Mouse (Mus musculus): ENCODE measurements around the gene Rnf130.
"Not testable (repeated sequence)": the region's sequence is repeated elsewhere in the genome, so short reads cannot be mapped to it uniquely, and the experiment has no call there.

Gene Rnf130

DNA sequence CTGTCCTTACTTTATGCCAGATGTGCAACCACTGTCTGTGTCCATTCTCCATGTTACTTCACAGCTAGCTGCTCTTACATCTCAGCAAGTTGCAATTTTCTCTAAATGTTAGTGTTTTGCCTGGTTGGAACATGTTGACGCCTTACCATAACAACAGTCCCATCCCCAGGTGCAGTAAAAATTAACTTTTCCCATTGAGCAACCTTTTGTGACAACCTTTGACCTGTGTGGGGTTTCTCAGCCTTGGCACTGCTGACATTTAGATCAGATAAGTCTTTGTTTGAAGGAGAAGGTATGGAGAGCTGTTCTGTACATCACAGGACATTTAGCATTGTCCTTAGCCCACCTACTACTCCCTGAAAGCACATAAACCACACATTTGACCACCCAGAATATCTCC, 64.7 kb downstream of the Rnf130 start:
- DNase-seq (ENCODE audit: low spot score) = no peak

DNA sequence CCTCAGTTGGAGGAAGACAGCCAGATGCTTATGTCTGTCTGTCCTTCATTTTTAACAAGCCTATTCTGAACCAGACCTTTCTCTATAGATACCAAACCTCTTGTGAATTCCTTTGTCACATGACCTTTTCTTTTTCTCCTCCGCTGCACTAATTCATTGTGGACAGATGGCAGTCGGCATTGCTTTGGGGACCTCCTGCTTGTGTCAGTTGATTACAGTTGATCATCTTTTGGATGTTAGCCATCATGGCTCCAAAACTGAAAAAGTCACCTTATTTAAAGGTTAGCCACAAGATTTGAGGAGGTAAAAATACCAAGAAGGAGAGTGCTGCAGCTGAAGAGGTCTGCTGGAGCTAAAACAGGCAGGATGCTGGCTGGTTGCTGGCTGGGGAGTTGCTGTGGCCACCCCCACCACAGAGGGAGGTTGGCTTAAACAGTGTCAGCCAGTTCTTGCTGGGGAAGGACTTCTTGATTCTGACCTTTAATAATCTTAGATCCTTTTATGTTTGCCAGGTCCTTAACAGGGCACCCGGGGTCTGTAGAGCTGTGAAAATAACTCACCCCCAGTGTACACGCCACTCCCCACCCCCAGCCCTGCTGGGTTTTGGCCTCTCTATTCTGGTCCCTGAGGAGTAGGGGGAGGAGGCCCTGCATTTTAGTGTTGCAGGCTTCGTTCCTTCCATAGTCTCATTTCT, 66.0 kb downstream of the Rnf130 start:
- DNase-seq (ENCODE audit: low spot score) = no peak

DNA sequence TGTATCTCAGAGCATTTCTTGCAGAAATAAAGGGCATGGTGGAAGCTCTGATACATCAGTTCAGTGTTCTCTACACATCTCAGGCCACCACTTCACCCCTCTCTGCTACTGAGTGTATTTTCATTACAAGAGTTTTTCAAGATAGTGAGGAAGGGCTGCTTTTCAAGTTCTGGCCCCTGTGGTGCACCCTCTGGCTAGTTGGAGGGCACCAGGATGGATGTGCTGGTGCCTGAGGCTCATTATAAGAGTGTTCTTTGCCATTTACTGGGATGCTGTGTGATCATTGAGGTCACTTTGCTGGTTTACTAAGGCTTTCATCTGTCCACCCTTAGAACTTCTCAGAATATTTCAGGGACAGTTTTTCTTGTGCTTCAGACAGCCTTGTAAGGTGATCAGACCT, 66.5 kb downstream of the Rnf130 start:
- DNase-seq (ENCODE audit: low spot score) = no peak

- DNase-seq (ENCODE audit: low spot score) = no peak
These were observed 70.5 kb downstream of the Rnf130 start for GRCm38 (mm10) chr11:50095661-50096060.

- DNase-seq (ENCODE audit: low spot score) = no peak
These were observed 71.9 kb downstream of the Rnf130 start for GRCm38 (mm10) chr11:50097091-50097490.

GRCm38 (mm10) chr11:50098961-50099481, 73.9 kb downstream of the Rnf130 start:
- no peak for DNase-seq (ENCODE audit: low spot score)

DNA sequence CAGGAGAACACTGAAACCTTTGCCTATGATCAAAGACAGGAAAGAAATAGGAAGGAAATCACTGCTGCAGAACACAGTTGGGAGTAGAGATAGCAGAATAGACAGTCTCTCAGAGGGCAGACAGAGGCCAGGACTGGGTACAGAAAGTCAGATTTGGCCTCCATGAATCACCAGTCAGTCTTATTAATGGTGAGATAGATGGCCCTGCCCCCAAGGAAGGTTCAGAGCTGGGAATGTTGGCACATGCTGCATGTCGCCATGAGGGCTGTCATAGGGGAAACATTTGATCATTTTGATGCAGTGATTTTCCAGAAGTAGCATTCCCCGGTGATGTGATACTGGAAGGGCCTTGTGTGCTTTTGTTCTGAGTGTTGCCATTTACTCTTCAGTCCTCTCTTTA, 74.5 kb downstream of the Rnf130 start:
- no peak for DNase-seq (ENCODE audit: low spot score)

- no peak for DNase-seq (ENCODE audit: low spot score)
These were observed 75.6 kb downstream of the Rnf130 start for GRCm38 (mm10) chr11:50100548-50101307.

DNA sequence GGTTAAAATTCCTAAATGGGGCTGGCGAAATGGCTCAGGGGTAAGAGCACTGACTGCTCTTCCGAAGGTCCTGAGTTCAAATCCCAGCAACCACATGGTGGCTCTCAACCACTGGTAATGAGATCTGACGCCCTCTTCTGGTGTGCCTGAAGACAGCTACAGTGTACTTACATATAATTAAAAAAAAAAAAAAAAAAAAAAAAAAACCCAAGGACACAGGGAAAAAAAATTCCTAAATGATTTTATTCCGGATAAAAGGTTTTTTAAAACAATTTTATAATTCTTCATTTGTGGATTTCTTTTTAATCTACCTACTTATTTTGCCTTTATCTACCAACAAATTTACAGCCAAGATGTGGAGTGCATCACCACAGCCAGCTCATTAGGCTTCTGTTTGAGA, 76.8 kb downstream of the Rnf130 start:
- not testable (repeated sequence) for DNase-seq (ENCODE audit: low spot score)

DNA sequence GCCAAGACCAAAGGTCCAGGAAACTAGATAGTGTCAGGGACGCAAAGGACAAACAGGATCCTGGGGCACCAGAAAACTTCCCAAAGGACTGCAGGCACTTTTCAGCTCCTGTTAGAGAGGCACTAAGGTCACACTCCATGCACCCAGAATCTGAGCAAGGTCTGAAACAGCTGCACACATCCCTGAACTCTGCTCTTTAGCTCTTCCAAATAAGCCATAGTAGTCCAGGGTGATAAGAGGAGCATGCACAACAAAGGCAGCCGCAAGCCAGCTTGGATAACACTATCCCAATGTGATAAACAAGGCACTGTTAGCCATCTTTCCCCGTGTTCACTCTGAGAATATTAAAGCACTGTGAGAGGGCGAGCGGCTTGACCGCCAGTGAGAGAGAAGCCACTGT, 78.9 kb downstream of the Rnf130 start:
- DNase-seq (ENCODE audit: low spot score) = no peak

DNA sequence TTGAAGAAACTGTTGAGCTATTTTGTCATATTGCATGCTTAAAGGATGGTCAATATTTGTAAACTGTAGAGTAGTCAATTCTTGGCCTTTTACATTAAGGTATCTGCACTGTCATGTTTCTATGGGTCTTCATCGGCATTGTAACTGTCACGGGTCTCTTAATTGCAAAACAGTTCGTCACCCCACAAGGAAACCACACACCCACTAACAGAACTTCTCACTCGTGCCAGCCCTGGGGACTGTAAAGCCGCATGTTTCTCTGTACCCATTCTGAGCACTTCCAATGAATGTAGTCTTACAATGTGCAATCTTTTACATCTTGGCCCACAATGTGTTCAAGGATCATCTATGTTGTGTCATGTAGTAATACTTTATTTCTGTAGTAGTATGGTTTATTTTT, 80.1 kb downstream of the Rnf130 start:
- no peak for DNase-seq (ENCODE audit: low spot score)

DNA sequence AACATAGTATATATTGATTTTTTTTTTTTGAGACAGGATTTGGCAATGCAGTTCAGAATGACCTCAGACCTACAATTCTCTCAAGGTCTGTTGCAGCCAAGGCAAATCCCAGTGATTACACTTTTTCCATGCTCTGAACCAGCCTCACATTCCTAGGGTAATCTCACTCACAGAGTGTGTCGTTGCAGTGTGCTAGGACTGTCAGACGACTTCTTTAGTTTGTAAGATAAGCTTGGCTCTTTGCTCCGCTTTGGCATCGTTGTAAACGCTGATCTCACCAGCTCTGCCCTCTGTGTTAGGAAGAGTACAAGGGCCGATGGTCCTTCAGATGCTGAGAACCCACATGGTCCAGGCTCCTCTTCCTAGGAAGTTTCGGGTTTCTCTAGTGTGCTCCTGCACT, 80.9 kb downstream of the Rnf130 start:
- DNase-seq (ENCODE audit: low spot score) = no peak

DNA sequence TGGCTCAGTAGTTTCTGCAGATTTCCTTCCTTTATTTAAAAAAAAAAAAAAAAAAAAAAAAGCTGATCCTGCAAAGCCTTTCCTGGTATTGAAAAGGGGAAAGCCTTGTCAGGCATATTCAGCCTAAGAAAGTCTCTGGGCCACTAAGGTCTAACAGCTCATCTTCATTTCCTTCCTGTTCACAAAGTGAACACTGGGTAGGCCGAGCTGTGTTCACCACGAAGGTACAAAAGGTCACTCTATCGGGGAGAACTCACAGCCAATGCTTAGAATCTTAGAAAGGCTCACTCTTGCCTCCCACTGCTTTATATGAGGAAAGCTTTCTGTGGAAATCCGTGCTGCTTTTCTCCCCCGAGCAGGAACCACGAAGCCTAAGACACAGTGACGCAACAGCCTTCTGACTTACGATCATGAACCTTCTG, 83.7 kb downstream of the Rnf130 start:
- no peak for DNase-seq (ENCODE audit: low spot score)

GRCm38 (mm10) chr11:50114329-50114728, 89.2 kb downstream of the Rnf130 start:
- peak; percentile 84 for DNase-seq (ENCODE audit: low spot score)

- no peak for DNase-seq (ENCODE audit: low spot score)
These were observed 97.5 kb downstream of the Rnf130 start for GRCm38 (mm10) chr11:50122631-50123081.

GRCm38 (mm10) chr11:50127781-50128180, 102.6 kb downstream of the Rnf130 start:
- DNase-seq (ENCODE audit: low spot score) = no peak

DNA sequence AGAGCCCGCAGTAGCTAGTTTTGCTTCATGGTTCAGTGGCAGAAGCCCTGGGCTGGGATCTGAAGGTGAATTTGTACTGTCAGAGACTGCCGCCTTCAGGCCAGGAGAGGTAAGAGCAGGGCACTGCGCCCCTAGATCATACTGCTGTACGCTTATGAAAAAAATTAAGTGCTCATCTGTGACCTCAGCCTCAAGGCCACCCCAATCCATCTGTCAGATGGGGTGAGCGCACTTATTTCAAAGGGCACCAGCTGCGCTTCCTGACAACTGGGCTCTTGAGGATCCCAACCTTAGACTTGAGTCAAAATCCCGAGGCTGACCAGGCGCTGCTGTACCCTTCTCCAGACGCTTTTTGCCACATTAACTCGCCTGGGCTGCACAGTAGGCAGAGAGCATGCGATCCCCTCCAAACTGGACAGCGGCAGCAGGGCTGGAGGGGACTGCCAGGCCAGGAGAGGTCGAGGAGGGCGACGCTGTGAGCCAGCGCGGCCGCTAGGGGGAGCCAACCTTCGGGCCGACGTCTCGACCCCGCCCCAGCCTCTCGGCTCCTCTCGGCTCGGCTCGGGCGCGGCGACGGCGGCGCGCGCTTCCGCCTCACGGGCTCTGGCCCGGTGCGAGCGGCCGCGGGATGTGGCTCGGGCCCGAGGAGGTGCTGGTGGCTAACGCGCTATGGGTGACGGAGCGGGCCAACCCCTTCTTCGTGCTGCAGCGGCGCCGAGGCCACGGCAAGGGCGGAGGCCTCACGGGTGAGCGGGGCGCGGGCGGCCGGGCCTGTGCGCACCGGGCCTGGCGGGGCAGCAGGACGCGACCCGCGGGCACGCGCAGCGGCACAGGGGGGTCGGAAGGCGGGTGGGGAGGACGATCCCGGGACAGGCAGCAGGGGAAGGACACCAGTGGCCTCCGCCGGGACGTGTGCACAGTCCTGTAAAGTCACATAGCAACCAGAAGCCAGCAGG, 105.9 kb downstream of the Rnf130 start, which contains the start of gene Tbc1d9b:
Gene Tbc1d9b (plus strand): TSS at position 586 of the 956 bp plus-strand sequence.
- DNase-seq (ENCODE audit: low spot score) = peak; percentile 85

DNA sequence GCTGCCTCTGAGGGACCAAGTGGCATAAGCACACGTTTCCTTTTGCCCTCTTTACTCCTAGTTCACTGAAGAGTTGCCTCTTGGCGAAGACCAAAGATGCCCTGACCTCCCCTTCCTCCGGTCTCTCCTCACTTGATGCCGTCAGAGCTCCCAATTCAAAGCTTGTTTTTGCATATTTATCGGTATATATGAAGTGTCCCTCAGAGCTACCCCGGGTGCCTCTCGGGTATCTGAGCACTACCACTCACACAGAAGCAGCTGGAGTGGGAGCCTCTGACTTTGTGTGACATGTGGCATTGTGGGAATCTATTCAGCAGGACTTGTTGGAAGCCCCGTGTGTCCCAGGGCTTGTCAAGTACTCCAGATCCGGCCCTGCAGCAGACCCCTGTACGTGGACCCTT, 106.7 kb downstream of the Rnf130 start:
- DNase-seq (ENCODE audit: low spot score) = peak; percentile 29

DNA sequence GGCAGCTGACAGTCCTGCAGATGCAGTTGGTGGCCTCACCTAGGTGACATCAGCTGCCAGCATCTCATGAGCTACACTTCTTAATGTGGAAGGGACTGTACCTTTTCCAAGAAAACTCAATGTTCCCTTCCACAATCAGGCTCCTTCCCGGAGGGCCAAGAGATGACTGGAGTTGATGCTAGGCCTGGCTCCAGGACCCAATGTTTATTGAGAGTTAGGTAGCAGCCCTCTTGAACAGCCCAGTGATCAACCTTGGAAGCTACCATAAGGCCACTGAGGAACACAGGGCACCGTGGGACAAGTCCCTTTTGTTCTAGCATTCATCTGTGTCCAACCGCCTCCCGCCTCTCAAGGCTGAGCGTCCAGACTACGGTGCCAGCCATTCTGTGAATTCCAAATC, 107.1 kb downstream of the Rnf130 start:
- no peak for DNase-seq (ENCODE audit: low spot score)

DNA sequence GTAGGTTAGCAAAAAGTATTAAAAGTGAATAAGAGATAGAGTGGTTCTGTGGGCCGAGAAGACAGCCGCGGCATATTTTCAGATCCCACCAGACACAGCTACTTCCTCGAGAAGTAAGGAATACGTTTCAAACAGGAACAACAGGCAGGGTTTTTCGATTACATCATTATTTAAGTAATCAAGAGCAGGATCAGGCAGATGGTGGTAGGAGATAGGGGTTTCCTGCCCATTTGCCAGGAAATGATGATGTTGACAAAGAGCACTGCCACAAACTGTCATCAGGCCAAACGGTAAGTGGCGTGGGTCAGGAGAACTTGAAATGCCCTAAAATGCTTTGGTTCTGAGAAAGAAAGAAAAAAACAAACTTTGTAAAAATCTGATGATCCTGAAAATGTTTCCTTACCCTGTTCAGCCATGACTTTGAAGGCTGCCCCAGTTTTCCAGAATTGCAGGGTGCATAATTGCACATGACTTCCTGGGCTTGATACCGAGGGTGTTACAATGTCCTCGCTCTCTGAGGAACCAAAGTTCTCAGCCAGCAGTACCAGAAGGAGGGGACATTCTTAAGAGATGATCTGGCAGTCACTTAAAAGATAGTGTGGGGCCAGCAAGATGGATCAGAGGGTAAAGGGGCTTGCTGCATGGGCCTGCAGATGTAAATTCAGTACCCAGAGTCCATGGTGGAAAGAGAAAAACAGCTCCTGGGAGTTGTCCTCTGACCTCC, 109.2 kb downstream of the Rnf130 start:
- DNase-seq (ENCODE audit: low spot score) = no peak

DNA sequence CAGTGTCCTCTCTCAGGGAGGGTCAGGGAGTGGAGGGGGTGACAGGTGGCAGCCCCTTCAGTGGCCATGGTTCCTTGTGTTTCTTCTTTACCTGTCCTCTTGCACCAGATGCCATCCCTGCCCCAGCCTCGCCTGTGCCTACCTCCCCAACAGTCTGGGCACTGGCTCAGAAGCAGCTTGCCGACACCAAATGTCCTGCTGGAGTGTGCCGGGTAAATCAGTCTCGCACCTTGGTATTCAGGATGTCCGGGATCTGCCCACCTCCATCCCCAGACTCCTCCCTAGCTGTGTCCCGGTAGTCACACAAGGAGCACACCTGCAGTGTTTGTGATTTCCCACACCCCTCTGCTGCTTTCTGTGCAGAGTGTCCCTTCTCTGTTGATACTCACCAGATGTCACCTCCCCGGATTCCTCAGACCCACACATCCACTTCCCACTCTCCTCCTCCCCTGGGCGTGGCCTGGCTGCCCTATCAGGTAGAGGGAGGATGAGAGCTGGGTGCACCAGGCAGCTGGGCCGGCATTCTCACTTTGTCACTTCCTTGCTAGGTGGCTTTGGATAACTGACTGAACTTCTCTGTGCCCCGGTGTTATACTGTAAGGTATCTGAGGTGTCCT, 113.2 kb downstream of the Rnf130 start:
- DNase-seq (ENCODE audit: low spot score) = no peak
